Mouse (Mus musculus): Measurements from ENCODE around the gene Zscan5b. TPM values are rescaled to one million over a fixed set of nuclear protein-coding genes. Genes with fewer than 3 reads are reported as not detected.

Zscan5b gene
- polyA plus RNA-seq, 1 experiment from 2014 or later: not detected

- Histone ChIP-seq H3K4me2 (replicated peaks) (peak overlapping the region; percentile 76; the same call in 1 of the 2 replicates), H3K27ac (no peak overlapping the region; the same call in 1 of the 2 replicates), H3K4me1 (peaks cover 17% of the 10 kb centered on the region), H3K9ac (no peak overlapping the region), H3K36me3 (peaks cover 6% of the 10 kb centered on the region), H3K4me3 (peak overlapping the region; percentile 55; the same call in 1 of the 2 replicates), H3K9me3 (no peaks in the 10 kb centered on the region), H3K27me3 (no peaks in the 10 kb centered on the region)
- no peak for ATAC-seq (ENCODE audit: low FRiP score, low read depth)
- WGBS: 89% methylated on average over 6 of the region's 6 CpGs
Measured at GRCm38 (mm10) chr7:6285366-6285765, 63.3 kb downstream of the Zscan5b start.

- peak within 1 kb of the TSS; percentile 76 for H3K4me2 ChIP-seq (replicated peaks)
- H3K27me3 ChIP-seq: no peaks in the 10 kb centered on the region
- H3K4me3 ChIP-seq: peak within 1 kb of the TSS; percentile 55
- ATAC-seq (ENCODE audit: low FRiP score, low read depth): peak; percentile 89
- peaks cover 9% of the 10 kb centered on the region for H3K36me3 ChIP-seq
- no peaks in the 10 kb centered on the region for H3K9me3 ChIP-seq
- peak within 1 kb of the TSS; percentile 67 for H3K9ac ChIP-seq
- H3K4me1 ChIP-seq: peaks cover 17% of the 10 kb centered on the region
- H3K27ac ChIP-seq: peak within 1 kb of the TSS; percentile 77
- 2% methylated on average over 50 of the region's 50 CpGs for whole genome bisulfite sequencing
Measured at GRCm38 (mm10) chr7:6285842-6286705, 64.0 kb downstream of the Zscan5b start, which contains the start of gene Zfp667. Gene Zfp667, plus strand, starts transcription at chr7:6286579.

- H3K4me1 ChIP-seq: peaks cover 17% of the 10 kb centered on the region
- WGBS: 31% methylated on average over 15 of the region's 15 CpGs
- ATAC-seq (ENCODE audit: low FRiP score, low read depth): 0 out of 2 replicates have a peak, but pooled peaks have one; percentile 0
- peak overlapping the region; percentile 55 for H3K4me3 ChIP-seq
- no peaks in the 10 kb centered on the region for H3K9me3 ChIP-seq
- peak overlapping the region; percentile 65 for H3K9ac ChIP-seq
- H3K27ac ChIP-seq: no peak overlapping the region; the same call in 1 of the 2 replicates
- no peaks in the 10 kb centered on the region for H3K27me3 ChIP-seq
- H3K4me2 ChIP-seq (replicated peaks): peak overlapping the region; percentile 76
- H3K36me3 ChIP-seq: peaks cover 9% of the 10 kb centered on the region
Measured at GRCm38 (mm10) chr7:6286921-6287531, 64.9 kb downstream of the Zscan5b start.

Other genes with a start within 250 kb of the Zscan5b start
- not detected in 2 replicates for gene Vmn1r65, start 211.3 kb upstream of the Zscan5b start, polyA plus RNA-seq (2015; fragmentation: Nextera tagmentation; extraction: Ambion mirVana)
- not detected in 2 replicates for gene Nlrp4c, start 177.1 kb upstream of the Zscan5b start, polyA plus RNA-seq (2015; fragmentation: Nextera tagmentation; extraction: Ambion mirVana)
- gene Zfp787, start 66.3 kb upstream of the Zscan5b start, polyA plus RNA-seq (2015; fragmentation: Nextera tagmentation; extraction: Ambion mirVana): 24.2 and 24.4 TPM in 2 replicates
- 74.0 and 75.9 TPM in 2 replicates for gene Zfp444, start 50.1 kb upstream of the Zscan5b start, polyA plus RNA-seq (2015; fragmentation: Nextera tagmentation; extraction: Ambion mirVana)
- gene Galp, start 25.2 kb upstream of the Zscan5b start, polyA plus RNA-seq (2015; fragmentation: Nextera tagmentation; extraction: Ambion mirVana): not detected in 2 replicates
- gene Epp13, start 30.4 kb downstream of the Zscan5b start, polyA plus RNA-seq (2015; fragmentation: Nextera tagmentation; extraction: Ambion mirVana): not detected in 2 replicates
- gene Zfp667, start 64.3 kb downstream of the Zscan5b start, polyA plus RNA-seq (2015; fragmentation: Nextera tagmentation; extraction: Ambion mirVana): 10.0 and 11.9 TPM in 2 replicates
- gene Zfp583, start 109.0 kb downstream of the Zscan5b start, polyA plus RNA-seq (2015; fragmentation: Nextera tagmentation; extraction: Ambion mirVana): 9.3 and 9.6 TPM in 2 replicates
- gene Gm3854, start 121.5 kb downstream of the Zscan5b start, polyA plus RNA-seq (2015; fragmentation: Nextera tagmentation; extraction: Ambion mirVana): 3.2 and 3.3 TPM in 2 replicates
- gene Zfp78, start 141.0 kb downstream of the Zscan5b start, polyA plus RNA-seq (2015; fragmentation: Nextera tagmentation; extraction: Ambion mirVana): 2.7 and 3.7 TPM in 2 replicates
- 11.8 and 12.5 TPM in 2 replicates for gene Zfp28, start 161.0 kb downstream of the Zscan5b start, polyA plus RNA-seq (2015; fragmentation: Nextera tagmentation; extraction: Ambion mirVana)
- gene Smim17, start 176.4 kb downstream of the Zscan5b start, polyA plus RNA-seq (2015; fragmentation: Nextera tagmentation; extraction: Ambion mirVana): 0.41 TPM in 1 of 2 replicates, not detected in the other
- gene Gm20715, start 188.0 kb downstream of the Zscan5b start, polyA plus RNA-seq (2015; fragmentation: Nextera tagmentation; extraction: Ambion mirVana): not detected in 2 replicates
- not detected in 2 replicates for gene Olfr1344, start 216.4 kb downstream of the Zscan5b start, polyA plus RNA-seq (2015; fragmentation: Nextera tagmentation; extraction: Ambion mirVana)
- gene Olfr1336, start 233.9 kb downstream of the Zscan5b start, polyA plus RNA-seq (2015; fragmentation: Nextera tagmentation; extraction: Ambion mirVana): not detected in 2 replicates
- not detected in 2 replicates for gene Olfr1346, start 244.8 kb downstream of the Zscan5b start, polyA plus RNA-seq (2015; fragmentation: Nextera tagmentation; extraction: Ambion mirVana)

Measured in limb, embryonic 13.5 days (tissue).